Mouse (Mus musculus) ES-E14 (cell line): Measurements from ENCODE around the gene Cryl1. TPM values are rescaled to one million over a fixed set of nuclear protein-coding genes. Genes with fewer than 3 reads are reported as not detected.
A peak's percentile ranks its signal among the peaks of the same experiment; 100 is the strongest.

ENCODE experiments used
- DNase-seq: peaks from one replicate; pipeline ENCODE4 v3.0.0-alpha.2; 2013; ENCODE audit warnings: low read depth, low spot score
- H3K27ac ChIP-seq: 2 replicates; pipeline ENCODE4 v1.5.1; 2012; ENCODE audit warnings: low read depth, mild to moderate bottlenecking, low read length, moderate library complexity, mixed read lengths; ENCODE audit not compliant: poor library complexity, insufficient read depth, severe bottlenecking
- H3K36me3 ChIP-seq: 2 replicates; pipeline ENCODE4 v1.6.1; 2012; ENCODE audit warnings: mild to moderate bottlenecking, low read length, moderate library complexity, mixed read lengths; ENCODE audit not compliant: control insufficient read depth, poor library complexity, insufficient read depth, severe bottlenecking
- H3K4me1 ChIP-seq, 2 experiments: fragments of 150-350 bp in 1 of 2; sonication (generic) in 1 of 2; 2 replicates each; pipeline ENCODE4 v1.6.1; 2012; ENCODE audit warnings: low read length in 2 of 2, mild to moderate bottlenecking in 1 of 2, mixed read lengths in 1 of 2; ENCODE audit not compliant: control insufficient read depth in 2 of 2, insufficient read depth in 2 of 2, poor library complexity in 1 of 2
- H3K4me3 ChIP-seq, 2 experiments: fragments of 150-350 bp in 1 of 2; sonication (generic) in 1 of 2; 2 replicates each; pipeline ENCODE4 v1.5.1; 2012; ENCODE audit warnings: low read length in 2 of 2, low read depth in 1 of 2, mild to moderate bottlenecking in 1 of 2, mixed read lengths in 1 of 2; ENCODE audit not compliant: insufficient read depth in 1 of 2, poor library complexity in 1 of 2, severe bottlenecking in 1 of 2
- H3K9ac ChIP-seq: 2 replicates; pipeline ENCODE4 v1.6.1; 2012; ENCODE audit warnings: low read depth, mild to moderate bottlenecking, low read length, mixed read lengths; ENCODE audit not compliant: poor library complexity, insufficient read depth, severe bottlenecking
- H3K9me3 ChIP-seq: fragments of 150-350 bp; sonication (generic); 2 replicates; pipeline ENCODE4 v1.6.1; 2012; ENCODE audit warnings: low read depth, mild to moderate bottlenecking, low read length; ENCODE audit not compliant: control insufficient read depth, insufficient read depth
- CHD2 ChIP-seq: IDR thresholded peaks from 2 replicates; pipeline ENCODE4 v1.6.1; 2014; ENCODE audit warnings: mild to moderate bottlenecking, low read depth, low read length, inconsistent platforms
- HCFC1 ChIP-seq: IDR thresholded peaks from 2 replicates; pipeline ENCODE4 v1.6.1; 2012; ENCODE audit warnings: low read length, inconsistent platforms, borderline replicate concordance; ENCODE audit not compliant: insufficient read depth
- MAFK ChIP-seq: IDR thresholded peaks from 2 replicates; pipeline ENCODE4 v1.6.1; 2014; ENCODE audit warnings: mild to moderate bottlenecking, low read depth, low read length, inconsistent platforms; ENCODE audit not compliant: insufficient read depth
- ZC3H11A ChIP-seq: IDR thresholded peaks from 2 replicates; pipeline ENCODE4 v1.6.1; 2012; ENCODE audit warnings: low read depth, mild to moderate bottlenecking, inconsistent platforms, low read length, borderline replicate concordance
- ZNF384 ChIP-seq: IDR thresholded peaks from 2 replicates; pipeline ENCODE4 v1.6.1; 2012; ENCODE audit warnings: low read depth, low read length, inconsistent platforms
- in situ Hi-C, 2 experiments: fragments of 600-800 bp; cut with MboI; formaldehyde crosslinking; loops; one replicate each; pipeline ENCODE4 v1.15.1; 2025; ENCODE audit warnings: low sequenced_read_pairs in 2 of 2, inconsistent platforms in 1 of 2; ENCODE audit not compliant: unreplicated experiment in 2 of 2
- total RNA-seq: library from RNA; depleted of rRNA; stranded (reverse); fragments of 300-350 nt; gene quantifications from 2 replicates; pipeline ENCODE4 v1.2.3, GENCODE M21; 2012

The Cryl1 gene
- total RNA-seq, 1 experiment, result 4.1 TPM

DNA sequence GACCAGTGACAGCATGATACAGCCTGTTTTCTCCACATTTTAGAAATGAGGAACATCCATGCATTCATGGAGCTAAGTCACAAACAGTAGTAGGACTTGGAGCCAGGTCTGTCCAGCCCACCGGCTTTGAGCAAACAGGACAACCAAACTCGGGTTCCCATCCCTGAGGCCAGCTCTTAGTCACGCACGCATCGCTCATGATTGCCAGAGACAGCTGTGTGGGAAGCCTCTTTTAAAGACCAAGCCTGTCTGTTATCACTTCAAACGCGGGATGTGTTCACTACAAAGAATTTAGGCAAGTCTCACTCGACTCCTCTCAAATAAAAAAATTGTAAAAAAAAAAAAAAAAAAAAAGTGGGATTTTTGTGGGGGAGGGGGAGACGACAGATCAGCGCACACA, 67.2 kb downstream of the Cryl1 start:
- Histone ChIP-seq H3K4me1 (peaks cover 0 to 3% of the 10 kb centered on the region in 2 experiments; a peak in 1 of 4 replicates), H3K9me3 (no peaks in the 10 kb centered on the region), H3K27ac (no peak overlapping the region), H3K9ac (no peak overlapping the region), H3K36me3 (no peaks in the 10 kb centered on the region), H3K4me3 (no peak overlapping the region)
- TF ChIP-seq CHD2 (no peak), MAFK (no peak), ZNF384 (peak; percentile 28; the same call in 1 of the 2 replicates)
- in situ Hi-C loops, result loop anchor here in 1 of 2 experiments (25.0 kb wide), 1 partner anchor 219 kb away; the partner anchor contains the start of genes Gjb2 and Gm4491
- DNase-seq, result no peak

DNA sequence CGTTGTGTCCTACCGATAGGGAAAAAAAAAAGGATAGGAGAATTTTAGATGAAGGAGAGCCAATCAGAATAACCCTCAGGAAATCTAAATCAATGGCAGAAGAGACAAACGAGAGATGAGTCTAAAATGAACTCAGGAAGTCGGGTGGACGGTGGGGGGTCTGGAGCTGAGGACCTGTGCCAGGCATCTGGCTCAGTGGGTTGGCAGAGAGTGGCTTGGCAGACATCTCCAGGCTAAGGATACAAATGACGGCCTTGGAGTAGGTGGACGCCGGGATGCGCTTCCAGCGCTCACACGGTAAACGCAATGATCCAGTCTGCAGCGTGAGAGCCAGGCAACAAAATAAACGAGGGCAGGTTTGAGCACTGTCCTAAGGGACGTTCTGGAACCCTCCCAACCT, 68.7 kb downstream of the Cryl1 start:
- Histone ChIP-seq H3K9me3 (no peaks in the 10 kb centered on the region), H3K27ac (no peak overlapping the region), H3K36me3 (no peaks in the 10 kb centered on the region), H3K4me1 (peaks cover 0 to 3% of the 10 kb centered on the region in 2 experiments; a peak in 1 of 4 replicates), H3K4me3 (no peak overlapping the region), H3K9ac (no peak overlapping the region)
- DNase-seq, result no peak
- TF ChIP-seq ZNF384, result no peak
- no peak for TF ChIP-seq MAFK
- TF ChIP-seq HCFC1, result no peak
- TF ChIP-seq ZC3H11A, result no peak
- no peak for TF ChIP-seq CHD2
- in situ Hi-C loops, result loop anchor here in 1 of 2 experiments (25.0 kb wide), 1 partner anchor 217 kb away; the partner anchor contains the start of genes Gjb2 and Gm4491

DNA sequence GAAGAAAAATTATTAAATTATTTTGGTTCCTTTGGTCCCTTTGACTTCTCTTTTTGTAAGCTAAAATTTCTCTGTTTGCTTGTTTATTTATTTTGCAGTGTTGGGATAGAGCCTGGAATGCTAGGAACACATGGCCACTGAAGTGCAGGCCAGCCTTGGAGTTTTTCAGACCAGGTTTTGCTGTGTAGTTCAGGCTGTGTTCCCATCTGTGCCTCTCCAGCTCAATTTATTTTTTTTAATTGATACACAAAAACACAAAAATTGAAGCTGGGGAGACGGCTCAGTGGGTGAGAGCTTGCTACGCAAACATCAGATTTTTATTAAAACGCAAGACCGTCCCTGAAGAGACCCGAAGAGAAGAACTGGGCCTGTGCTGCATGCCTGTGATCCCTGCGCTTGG, 71.6 kb downstream of the Cryl1 start:
- DNase-seq, result no peak
- Histone ChIP-seq H3K4me1 (no peaks in the 10 kb centered on the region), H3K27ac (no peak overlapping the region), H3K9me3 (no peaks in the 10 kb centered on the region), H3K4me3 (no peak overlapping the region), H3K36me3 (no peaks in the 10 kb centered on the region), H3K9ac (no peak overlapping the region)
- TF ChIP-seq HCFC1, result no peak
- TF ChIP-seq CHD2, result no peak
- TF ChIP-seq ZNF384, result no peak
- TF ChIP-seq MAFK, result no peak
- no peak for TF ChIP-seq ZC3H11A
- in situ Hi-C loops, result loop anchor here in 1 of 2 experiments (25.0 kb wide), 1 partner anchor 214 kb away; the partner anchor contains the start of genes Gjb2 and Gm4491

DNA sequence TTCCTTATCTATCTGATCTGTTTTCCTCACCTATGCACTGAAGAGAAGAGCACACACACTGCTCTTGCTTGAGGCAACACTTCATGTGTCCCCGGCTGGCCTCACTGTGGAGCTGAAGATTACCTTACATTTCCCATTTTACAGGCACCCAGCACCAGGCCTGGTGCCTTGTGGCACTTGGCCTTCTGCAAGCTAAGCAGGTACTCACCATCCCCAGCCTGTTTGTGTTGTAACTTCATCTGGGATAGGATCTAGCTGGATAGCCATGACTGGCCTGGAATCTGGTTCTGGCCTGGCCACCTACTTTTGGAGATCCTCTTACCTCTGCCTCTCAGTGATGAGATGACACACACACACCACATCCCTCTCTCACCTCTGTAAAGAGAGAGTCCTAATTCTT, 79.5 kb downstream of the Cryl1 start:
- no peaks in the 10 kb centered on the region for H3K9me3 ChIP-seq
- TF ChIP-seq HCFC1, result no peak
- no peak for TF ChIP-seq ZC3H11A
- no peak for TF ChIP-seq ZNF384
- TF ChIP-seq CHD2, result no peak
- TF ChIP-seq MAFK, result no peak
- in situ Hi-C loops, result no loop called here

More for the DNA sequence above, 79.5 kb downstream of the Cryl1 start:
- H3K9ac ChIP-seq, result no peak overlapping the region
- 0 out of 2 replicates have a peak, but pooled peaks cover 1% of the 10 kb centered on the region for H3K36me3 ChIP-seq
- DNase-seq, result no peak
- no peak overlapping the region for H3K4me3 ChIP-seq
- H3K27ac ChIP-seq, result no peak overlapping the region
- H3K4me1 ChIP-seq, result peaks cover 3 to 11% of the 10 kb centered on the region in 2 experiments; a peak in 1 of 4 replicates
